Mouse (Mus musculus) layer of hippocampus, adult 8-10 months (tissue): ENCODE results near the gene Unc5c. TPM values are rescaled to one million over a fixed set of nuclear protein-coding genes. Genes with fewer than 3 reads are reported as not detected.

Experiments used
- DNase-seq, 2 experiments: peaks; one replicate each; pipeline ENCODE4 v3.0.0; 2022; ENCODE audit warnings: low spot score in 2 of 2
- total RNA-seq, 4 experiments: library from RNA; stranded (reverse); gene quantifications; 2 replicates each; pipeline ENCODE4 v1.2.4; 2022

The Unc5c gene
- total RNA-seq, 4 experiments from 2014 or later, result 43.6 to 54.1 (median 48.0) TPM

DNA sequence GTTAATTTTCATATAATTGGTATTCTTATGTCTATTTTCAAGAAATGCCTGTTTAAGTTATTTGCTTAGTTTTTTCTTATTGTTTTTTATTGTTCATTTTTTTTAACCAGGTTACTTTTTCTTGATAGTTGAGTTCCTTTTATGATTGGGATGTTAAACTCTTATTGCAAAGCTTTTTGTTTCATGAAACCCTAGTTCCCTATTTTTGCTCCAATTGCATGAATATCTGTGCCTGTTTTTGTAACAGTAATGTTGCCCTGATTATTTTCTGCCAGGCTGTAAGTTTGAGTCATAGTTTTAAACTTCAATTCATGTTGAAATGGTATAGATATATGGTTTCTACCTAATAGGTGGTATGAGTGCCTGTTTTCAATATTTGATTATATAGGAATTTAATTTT is 234.2 kb downstream of the Unc5c start:
- no peak for DNase-seq

DNA sequence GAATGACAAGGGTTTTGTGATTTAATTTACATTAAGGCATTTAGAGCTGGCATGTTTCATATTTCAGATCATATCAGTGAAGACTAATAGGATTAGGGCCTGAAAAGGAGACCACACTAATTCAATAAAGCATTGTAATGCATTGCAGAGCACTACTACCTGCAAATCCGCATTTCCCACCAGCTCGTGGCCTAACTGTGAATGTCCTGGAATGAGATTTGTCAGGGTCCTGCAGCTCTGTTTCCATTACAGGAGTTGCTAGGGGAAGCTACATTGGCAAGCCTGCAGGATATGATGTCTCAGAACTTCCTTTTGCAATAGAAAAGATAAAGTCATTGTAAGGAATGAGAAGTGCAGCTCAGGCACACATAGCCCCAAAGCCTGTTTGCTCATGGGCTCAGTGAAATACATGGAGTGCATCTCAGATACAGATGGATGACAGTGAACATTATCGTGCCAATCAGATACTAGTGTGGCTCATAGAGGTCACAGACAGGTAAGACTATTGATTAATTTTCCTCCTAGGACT is 236.4 kb downstream of the Unc5c start:
- DNase-seq, result no peak

DNA sequence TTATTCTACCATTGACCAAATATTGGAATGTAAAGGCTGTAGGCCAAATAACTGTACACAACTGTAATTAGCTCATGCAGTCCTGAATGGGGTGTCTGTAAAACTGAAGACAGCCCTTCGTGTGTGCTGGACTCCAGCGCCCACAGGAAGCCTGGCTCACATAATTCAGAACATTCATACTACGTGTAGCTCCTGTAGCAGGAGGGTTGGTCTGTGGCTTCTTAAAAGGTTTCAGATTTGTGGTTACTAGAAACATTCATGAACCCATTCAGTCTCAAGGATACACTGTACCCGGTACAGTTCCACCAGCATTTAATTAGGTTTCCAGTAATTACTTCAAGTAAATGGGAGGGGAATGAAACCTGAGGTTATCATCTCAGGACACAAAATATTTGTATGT is 246.6 kb downstream of the Unc5c start:
- no peak for DNase-seq

DNA sequence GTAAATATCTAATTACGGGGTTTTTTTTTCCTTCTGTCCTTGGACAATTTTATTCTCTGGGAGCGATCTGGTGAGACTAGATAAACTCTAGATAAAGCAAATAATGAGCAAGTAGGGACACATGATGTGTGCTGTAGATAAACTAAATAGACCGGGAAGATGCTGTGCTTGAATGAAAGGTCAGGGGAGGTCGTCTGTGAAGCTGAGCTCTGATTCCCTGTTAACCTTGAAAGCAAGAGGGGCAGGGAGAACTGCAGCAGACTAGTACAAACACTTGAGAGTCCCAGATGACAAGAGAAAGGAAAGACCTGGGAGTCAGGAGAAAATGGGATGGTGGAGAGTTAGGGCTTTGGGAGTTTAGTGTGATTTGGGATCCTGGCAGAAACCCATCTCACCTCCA is 251.4 kb downstream of the Unc5c start:
- no peak for DNase-seq

DNA sequence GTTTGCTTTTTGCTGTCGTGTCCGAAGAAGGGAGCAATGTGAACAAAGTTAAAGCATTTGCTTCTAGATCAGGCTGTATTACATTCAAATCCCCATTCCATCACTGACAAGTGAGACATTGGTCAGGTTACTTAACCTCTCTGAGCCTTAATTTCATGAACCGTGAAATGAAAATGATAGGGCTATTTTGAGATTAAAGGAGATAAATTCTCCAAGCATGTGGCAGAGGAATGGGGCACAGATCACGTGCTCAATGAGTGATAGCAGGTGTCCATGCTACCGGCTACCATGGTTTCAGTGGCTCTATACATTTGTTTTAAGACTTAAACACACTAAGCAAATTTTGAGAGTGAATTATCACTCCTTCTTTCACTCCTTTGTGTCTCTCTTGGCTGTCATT is 254.0 kb downstream of the Unc5c start:
- no peak for DNase-seq

DNA sequence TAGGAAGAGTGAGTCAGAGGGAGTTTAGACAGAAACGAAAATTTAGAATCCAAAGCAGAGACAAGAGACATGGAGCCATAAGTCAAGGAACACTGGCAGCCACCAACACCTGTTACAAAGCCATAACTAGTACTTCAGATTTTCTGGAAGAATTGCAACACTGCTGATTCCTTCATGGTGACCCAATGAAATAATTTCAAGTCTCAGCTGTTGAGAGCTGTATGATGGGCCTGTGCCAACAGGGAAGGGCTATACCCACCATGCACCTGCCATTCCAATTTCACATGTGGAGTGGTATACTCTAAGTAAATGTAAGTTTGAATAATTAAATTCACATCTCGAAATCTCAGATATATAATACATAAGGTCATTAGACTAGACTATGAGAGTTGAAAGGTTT is 259.5 kb downstream of the Unc5c start:
- DNase-seq, result no peak

DNA sequence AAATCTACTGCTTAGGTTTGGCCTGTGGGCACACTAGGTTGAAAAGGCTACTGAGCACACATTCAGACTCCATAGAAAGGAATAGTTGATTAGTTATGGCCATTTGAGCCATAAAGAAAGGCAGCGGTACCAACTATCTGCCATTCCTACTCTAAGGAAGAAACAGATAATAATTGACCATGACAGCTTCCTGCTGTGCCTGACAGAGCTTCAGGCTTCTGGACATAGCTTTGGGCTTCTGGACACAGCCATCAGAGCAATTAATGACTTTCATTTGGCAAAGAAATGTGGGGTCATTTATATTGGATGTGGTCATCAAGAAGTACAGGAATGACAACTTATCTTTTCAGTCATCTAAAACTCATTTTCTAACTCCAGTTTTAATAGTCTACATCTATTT is 260.4 kb downstream of the Unc5c start:
- no peak for DNase-seq

DNA sequence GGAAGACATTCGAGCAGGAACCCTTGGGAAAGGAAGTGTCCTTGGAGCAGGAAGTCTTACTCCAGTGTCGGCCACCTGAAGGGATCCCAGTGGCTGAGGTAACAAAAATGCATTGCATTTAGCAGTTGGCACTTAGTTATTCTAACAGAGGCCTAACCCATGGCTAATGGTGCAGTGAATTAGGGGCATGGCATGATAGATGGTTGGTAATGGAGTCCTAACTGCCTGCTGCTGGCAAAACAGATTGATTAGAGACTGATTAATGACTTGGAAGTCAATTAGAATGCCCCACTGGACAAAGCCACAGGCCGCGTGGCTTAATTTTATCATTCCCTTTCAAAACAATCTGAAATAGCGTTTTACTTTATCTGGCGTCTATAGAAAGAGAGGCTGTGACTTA is 268.8 kb downstream of the Unc5c start:
- DNase-seq, result no peak

DNA sequence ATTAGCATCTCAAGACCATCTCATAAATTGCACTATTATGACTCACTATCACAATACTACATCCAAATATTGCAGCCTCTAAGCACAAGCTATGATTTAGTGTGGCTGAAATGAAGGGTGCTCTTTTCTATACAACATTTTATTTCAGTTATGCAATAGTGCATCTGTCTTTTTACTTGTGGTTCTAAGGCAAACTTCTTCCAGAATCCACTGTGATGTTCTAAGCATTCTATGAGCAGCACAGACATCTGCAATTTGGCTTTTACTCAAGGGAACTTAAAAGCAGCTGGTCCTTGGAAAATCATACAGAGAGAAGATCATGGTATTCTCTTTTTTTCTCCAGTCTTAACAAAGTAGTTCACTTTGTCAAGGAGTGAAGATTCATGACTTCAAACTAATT is 270.3 kb downstream of the Unc5c start:
- no peak for DNase-seq

DNA sequence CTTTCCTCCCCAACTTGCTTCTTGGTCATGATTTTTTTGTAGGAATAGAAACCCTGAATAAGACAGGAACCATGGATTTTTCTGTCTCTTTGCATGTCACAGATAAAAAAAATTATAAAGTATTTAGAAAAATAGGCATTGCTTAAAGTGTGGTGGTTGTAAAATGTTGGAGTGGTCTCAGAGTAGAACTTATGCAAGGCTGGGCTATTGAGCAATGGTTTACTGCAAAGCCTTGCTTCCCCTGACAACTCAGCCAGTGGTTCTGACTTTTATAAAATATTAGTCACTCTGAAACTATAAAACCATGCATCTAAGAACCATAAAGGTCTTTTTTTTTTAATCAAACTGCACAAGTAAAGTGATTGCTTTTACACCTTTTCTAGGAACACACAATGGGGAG is 280.3 kb downstream of the Unc5c start:
- DNase-seq, result no peak

DNA sequence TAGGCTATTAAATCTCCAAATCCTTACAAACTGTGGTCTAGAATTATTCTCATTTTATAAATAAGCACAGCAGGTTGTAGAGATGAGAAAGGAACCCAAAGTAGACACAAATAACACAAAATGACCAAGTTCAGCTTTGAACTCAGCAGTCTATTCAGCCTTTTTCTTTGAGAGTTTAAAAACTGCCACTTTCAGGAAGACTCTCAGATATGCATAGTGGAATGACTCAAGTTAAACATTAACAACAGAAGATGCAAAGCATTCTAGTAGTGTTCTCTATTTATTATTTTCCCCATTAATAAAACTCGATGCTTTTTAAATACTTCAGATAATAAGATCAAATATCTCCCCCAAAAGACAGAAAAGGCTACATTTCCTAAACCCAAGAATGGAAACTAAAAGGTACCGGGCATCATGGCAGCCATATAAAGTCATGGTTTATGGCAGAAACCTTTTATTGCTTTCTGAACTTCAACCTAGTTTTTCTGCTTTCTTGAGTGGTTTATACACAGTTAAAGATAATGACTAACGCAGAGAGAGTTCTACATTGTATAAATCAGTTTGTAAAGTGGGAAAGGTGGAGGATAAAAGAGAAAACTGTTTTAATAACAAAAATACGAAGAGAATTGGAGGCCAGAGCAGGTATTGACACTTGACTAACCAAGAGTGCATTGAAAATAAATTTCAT is 283.8 kb downstream of the Unc5c start:
- no peak for DNase-seq

DNA sequence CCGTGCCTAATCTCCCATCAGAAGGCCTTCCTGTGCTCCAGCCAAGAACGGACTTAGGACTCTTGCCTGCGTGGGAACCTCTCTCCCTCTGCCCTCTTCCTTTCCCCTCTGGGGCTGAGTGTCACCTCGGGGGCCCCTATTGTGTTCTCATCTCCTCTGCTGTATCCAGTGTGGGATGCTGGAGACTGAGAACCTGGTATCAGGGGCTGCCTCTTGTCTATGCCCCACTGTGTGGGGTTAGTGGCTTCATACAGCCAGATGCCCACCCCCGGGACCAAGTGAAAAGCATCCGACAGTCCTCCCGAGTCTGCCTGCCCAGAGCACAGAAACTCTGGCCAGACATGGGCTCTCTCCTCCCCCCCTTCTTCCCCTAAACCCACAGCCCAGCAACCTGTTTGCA is 287.2 kb downstream of the Unc5c start:
- DNase-seq, result no peak

DNA sequence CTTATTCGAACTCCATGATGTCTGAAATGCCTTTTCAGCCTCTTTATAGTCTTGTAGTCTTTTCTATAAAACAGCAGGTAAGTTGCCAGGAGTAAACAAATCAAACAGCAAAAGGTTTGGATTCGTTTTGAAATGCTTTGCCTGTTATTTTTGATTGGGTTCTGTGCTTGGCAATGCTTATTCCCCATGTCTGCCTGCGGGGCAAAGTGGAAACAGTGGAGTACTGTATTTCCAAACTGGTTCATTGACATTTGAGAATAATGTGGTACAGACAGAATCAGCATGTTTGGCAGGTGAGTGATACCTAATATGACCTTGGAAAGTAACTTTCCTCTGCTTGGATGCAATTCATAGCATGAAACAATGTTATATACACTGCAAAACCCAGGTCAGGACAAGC is 292.2 kb downstream of the Unc5c start:
- DNase-seq, result no peak

DNA sequence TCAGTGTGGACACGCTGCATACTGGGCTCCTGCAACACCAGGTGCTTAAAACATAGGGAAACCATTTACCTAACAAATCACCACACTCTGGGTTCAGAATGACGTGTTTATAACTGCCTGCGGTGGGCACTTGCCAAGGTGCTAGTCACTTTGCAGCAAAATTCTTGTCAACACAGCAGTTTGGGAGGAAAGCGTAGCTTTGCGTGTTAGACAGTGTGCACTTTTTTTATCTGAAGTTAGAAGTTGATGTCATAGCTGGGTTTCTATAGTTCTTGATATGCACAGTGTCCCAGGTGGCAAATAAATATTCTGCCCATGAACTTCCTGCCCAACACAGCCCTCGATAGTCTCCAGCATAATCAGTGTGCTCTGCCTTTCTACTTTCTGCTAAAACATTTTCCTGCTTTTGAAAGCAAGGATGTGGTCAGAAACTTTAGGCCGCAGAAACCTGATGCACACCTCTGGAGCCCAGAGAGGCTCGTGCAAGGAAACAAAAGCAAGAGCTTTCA is 313.4 kb downstream of the Unc5c start:
- DNase-seq, result no peak

DNA sequence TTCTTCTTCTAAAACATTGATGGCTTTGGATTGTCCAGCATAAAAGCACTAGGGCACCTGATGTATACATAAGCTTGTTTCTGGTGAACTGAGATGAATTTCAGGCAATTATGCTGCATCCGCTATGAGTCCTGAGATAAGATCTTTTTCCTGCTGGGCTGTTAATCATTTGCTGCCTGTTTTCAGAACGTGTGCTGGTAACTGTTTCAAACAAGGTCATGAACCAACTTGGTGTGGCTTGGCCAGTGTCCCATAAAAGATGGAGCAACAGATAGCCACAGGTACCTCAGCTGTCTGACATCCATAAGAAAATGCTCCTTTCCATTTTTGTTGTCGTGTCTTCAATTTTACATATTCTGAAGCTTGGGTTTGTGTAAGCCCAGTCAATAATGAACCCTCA is 314.2 kb downstream of the Unc5c start:
- DNase-seq, result no peak

DNA sequence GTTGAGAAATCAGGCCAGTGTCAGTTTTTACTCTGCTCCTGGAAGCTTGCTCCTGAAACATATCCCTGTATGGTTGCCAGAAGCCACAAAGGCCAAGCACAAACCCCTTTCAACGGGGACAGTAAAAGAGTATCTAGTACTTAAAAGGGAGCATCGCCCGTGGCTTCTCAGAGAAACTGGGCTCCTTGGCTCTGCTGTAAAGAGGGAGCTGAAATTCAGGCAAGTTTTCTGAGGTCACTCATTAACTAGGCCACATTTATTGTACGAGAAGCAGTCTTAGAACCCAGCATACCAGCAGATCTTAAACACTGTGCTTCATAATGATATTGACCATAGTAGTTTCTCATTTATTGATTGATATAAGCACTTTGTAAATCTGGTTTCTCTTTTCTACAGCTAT is 317.5 kb downstream of the Unc5c start:
- no peak for DNase-seq

DNA sequence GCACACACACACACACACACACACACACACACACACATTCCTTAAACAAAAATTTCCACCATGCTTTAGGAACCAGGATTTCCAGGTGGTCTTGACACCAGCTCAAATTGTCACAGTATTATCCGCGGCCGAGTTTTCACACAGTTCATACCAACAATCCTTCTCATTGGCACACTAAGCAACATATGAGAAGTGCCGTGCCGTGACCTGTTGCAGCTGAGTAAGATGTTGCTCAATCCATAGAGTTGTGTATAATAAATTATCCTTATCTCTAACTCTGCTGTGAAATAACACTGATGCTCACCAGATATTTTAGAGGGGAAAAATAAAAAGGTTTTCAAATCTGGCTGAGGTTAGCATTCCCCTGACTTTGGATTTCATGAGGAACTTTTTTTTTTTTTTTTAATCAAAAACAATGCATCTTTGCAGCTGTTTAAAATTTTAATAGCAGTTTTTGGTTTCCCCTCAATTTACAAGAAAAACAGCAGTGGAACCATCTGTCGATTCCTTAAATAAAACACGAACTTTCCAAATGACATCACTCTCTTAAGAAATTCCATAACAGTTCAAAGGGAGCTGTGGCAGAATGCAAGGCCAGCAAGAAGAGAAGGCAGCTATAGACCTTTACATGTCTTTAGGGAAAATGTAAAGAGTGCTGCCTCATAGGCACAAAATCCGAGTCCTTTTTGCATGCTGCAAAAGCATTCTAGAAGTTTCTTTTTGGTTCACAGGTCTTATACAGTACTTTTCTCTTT is 326.2 kb downstream of the Unc5c start:
- no peak for DNase-seq

DNA sequence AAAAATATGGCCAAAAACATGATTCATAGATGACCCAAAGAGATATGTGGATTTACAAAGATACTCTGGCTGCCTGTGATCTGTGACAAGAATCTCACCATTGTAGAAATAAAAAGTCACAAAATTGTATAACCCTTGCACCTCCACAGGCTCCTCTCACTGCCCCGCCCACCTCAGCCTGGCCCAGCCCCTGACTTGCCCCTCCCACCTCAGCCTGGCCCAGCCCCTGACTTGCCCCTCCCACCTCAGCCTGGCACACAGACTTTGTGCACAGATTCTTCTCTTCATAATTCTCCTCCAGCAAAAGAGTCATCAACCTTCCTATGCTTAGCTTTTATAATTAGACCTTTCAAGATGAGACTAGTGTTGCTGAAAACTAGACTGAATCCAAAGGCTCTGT is 327.1 kb downstream of the Unc5c start:
- DNase-seq, result no peak

DNA sequence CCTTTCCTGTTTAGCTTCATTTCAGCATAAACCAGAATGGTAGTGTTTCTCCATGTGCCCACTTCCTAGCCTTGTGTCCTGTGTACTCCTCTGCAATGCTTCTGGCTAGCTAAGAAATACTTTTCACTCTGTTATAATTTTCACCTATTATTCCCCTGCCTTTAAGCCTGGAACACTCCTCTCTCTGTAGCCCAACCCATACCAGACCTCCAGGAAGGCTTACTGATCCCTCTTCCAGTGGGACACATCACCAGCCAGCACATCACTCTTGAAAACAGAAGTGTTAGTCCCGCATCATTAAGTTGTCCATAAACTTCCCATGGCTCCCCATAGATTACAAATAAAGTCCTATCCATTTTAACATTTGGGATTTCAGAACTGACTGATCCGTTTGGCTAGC is 328.7 kb downstream of the Unc5c start:
- DNase-seq, result no peak

DNA sequence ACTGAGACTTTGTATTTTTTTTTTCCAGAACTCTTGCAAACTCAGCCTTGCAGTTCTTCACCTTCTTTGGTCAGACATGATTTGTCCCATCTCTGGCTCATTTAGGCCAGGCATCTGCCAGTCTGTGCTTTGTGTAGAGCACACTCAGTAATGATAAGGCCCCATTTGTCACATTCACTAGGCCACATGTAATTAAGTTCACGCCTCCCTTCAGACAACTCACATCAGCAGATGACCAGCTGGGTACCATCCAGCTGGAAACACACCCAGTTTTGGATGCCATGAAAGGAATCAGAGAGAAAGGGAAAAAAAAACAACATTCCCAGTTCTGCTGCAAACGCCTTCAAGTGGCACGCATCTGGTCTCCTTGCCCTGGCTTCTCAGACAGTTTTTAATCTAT is 329.4 kb downstream of the Unc5c start:
- no peak for DNase-seq

DNA sequence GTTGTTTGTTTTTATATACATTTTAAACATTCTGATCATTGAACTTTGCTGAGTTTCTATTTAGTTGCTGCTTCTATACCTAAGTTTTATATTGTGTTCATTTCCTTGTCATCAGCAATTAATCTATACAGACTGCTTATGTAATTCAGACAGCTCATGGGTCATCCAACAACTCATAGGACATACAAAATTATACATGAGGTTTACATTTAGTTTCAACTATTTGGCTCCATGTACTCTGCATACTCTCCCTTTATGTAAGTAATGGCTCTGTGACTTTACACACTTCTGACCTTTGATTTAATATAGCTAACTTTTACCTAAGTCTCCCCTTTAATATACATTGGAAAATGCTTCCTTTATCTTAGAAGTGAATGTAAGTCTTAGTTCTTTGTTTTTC is 332.4 kb downstream of the Unc5c start:
- no peak for DNase-seq

DNA sequence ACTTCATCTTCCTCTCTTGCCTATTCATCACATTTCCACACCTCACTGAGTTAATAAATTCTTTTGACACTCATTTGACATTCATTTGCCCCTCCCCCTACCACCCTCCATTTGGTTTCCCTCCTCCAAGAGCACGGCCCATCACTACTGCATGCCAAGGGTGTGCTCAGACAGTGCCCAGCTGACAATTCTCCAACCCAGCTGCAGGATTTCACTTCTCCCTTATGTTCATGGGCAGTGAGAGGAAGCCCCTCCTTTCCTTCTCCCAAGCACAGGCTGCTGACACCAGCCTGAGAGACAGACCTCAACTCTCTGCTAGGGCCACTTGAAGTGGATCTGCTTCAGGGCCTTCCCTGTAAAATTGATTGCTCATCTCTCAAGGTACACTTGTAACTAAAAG is 332.8 kb downstream of the Unc5c start:
- no peak for DNase-seq

DNA sequence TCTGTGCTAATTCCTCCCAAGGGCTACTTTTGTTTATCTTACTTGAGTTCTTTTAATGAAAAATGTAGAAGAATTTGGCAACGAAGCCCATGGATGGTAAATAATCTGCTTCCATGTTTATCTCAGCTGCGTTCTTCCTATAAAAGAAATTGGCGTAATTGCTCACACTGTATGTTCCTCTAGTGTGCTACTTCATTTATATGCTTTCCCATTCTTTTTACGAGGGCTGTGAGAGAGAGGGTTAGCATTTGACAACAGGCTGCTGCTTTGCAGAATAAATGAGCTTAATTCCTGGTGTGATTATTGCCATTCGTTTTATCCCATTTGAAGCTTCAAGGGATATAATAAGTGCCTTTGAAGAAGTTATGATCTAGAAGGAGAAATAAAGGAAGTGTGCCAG is 339.1 kb downstream of the Unc5c start:
- no peak for DNase-seq
